Mouse (Mus musculus) MEL (cell line): ENCODE data around the gene Kdm5c. TPM values are rescaled to one million over a fixed set of nuclear protein-coding genes. Genes with fewer than 3 reads are reported as not detected.

Experiments
- DNase-seq: peaks from one replicate; pipeline ENCODE4 v3.0.0; 2011; ENCODE audit warnings: low read depth, low spot score
- H3K27ac ChIP-seq: 2 replicates; pipeline ENCODE4 v1.5.1; 2012; ENCODE audit warnings: low read depth, mild to moderate bottlenecking, control low read depth, low read length, moderate library complexity; ENCODE audit not compliant: control insufficient read depth
- H3K27me3 ChIP-seq, 2 experiments: fragments of 150-350 bp in 1 of 2; sonication (generic) in 1 of 2; 2 replicates each; pipeline ENCODE4 v1.6.1; 2012; ENCODE audit warnings: low read length in 2 of 2, mild to moderate bottlenecking in 2 of 2, improper control_type of control experiment in 1 of 2, moderate library complexity in 1 of 2; ENCODE audit not compliant: insufficient read depth in 2 of 2, control insufficient read depth in 1 of 2
- H3K36me3 ChIP-seq, 2 experiments: 2 replicates each; pipeline ENCODE4 v1.6.1; 2012 to 2014; ENCODE audit warnings: low read length in 2 of 2, improper control_type of control experiment in 1 of 2, inconsistent platforms in 1 of 2, mild to moderate bottlenecking in 1 of 2; ENCODE audit not compliant: insufficient read depth in 2 of 2, control insufficient read depth in 1 of 2
- H3K4me1 ChIP-seq, 2 experiments: fragments of 150-350 bp in 1 of 2; sonication (generic) in 1 of 2; 2 replicates each; pipeline ENCODE4 v1.6.1; 2012; ENCODE audit warnings: low read length in 2 of 2, improper control_type of control experiment in 1 of 2, mild to moderate bottlenecking in 1 of 2; ENCODE audit not compliant: insufficient read depth in 2 of 2, control insufficient read depth in 1 of 2
- H3K4me3 ChIP-seq, 2 experiments: fragments of 150-350 bp in 1 of 2; sonication (generic) in 1 of 2; 2 replicates each; pipeline ENCODE4 v1.5.1; 2012; ENCODE audit warnings: low read depth in 2 of 2, low read length in 2 of 2, mild to moderate bottlenecking in 2 of 2, moderate library complexity in 2 of 2, control low read depth in 1 of 2, improper control_type of control experiment in 1 of 2; ENCODE audit not compliant: control insufficient read depth in 1 of 2, insufficient read depth in 1 of 2
- H3K79me2 ChIP-seq: 2 replicates; pipeline ENCODE4 v1.6.1; 2012; ENCODE audit warnings: mild to moderate bottlenecking, low read length, moderate library complexity; ENCODE audit not compliant: control insufficient read depth, poor library complexity, insufficient read depth
- H3K9ac ChIP-seq: 2 replicates; pipeline ENCODE4 v1.6.1; 2012; ENCODE audit warnings: low read depth, mild to moderate bottlenecking, control low read depth, low read length, moderate library complexity; ENCODE audit not compliant: control insufficient read depth, poor library complexity, severe bottlenecking
- H3K9me3 ChIP-seq: fragments of 150-350 bp; sonication (generic); replicated peaks from 2 replicates; pipeline ENCODE4 v1.6.1; 2012; ENCODE audit warnings: mild to moderate bottlenecking, low read length, improper control_type of control experiment, moderate library complexity; ENCODE audit not compliant: insufficient read depth
- CHD2 ChIP-seq: IDR thresholded peaks from 2 replicates; pipeline ENCODE4 v1.6.1; 2011; ENCODE audit warnings: low read length, improper control_type of control experiment
- ETS1 ChIP-seq: IDR thresholded peaks from 2 replicates; pipeline ENCODE4 v1.6.1; 2012; ENCODE audit warnings: low read depth, mild to moderate bottlenecking, inconsistent platforms, low read length, improper control_type of control experiment, moderate library complexity
- GATA1 ChIP-seq: IDR thresholded peaks from 2 replicates; pipeline ENCODE4 v1.6.1; 2011; ENCODE audit warnings: low read depth, low read length, improper control_type of control experiment
- HCFC1 ChIP-seq: IDR thresholded peaks from 2 replicates; pipeline ENCODE4 v1.6.1; 2012; ENCODE audit warnings: low read depth, mild to moderate bottlenecking, inconsistent platforms, low read length, improper control_type of control experiment, moderate library complexity
- MAZ ChIP-seq: IDR thresholded peaks from 2 replicates; pipeline ENCODE4 v1.6.1; 2012; ENCODE audit warnings: low read depth, mild to moderate bottlenecking, inconsistent platforms, low read length, improper control_type of control experiment
- MEF2A ChIP-seq: IDR thresholded peaks from 2 replicates; pipeline ENCODE4 v1.6.1; 2014; ENCODE audit warnings: low read depth, mild to moderate bottlenecking, inconsistent platforms, low read length, improper control_type of control experiment; ENCODE audit not compliant: poor library complexity, insufficient replicate concordance, severe bottlenecking; ENCODE audit errors: extremely low read depth
- MXI1 ChIP-seq: IDR thresholded peaks from 2 replicates; pipeline ENCODE4 v1.6.1; 2011; ENCODE audit warnings: mild to moderate bottlenecking, low read depth, low read length, improper control_type of control experiment
- MYB ChIP-seq: IDR thresholded peaks from 2 replicates; pipeline ENCODE4 v1.6.1; 2011; ENCODE audit warnings: mild to moderate bottlenecking, low read depth, low read length, improper control_type of control experiment
- NELFE ChIP-seq: IDR thresholded peaks from 2 replicates; pipeline ENCODE4 v1.6.1; 2011; ENCODE audit warnings: low read depth, low read length, improper control_type of control experiment
- RAD21 ChIP-seq: IDR thresholded peaks from 2 replicates; pipeline ENCODE4 v1.6.1; 2011; ENCODE audit warnings: mild to moderate bottlenecking, low read depth, low read length, improper control_type of control experiment
- RCOR1 ChIP-seq: IDR thresholded peaks from 2 replicates; pipeline ENCODE4 v1.6.1; 2012; ENCODE audit warnings: low read depth, mild to moderate bottlenecking, inconsistent platforms, low read length, improper control_type of control experiment
- SMC3 ChIP-seq: IDR thresholded peaks from 2 replicates; pipeline ENCODE4 v1.6.1; 2011; ENCODE audit warnings: low read depth, low read length, improper control_type of control experiment
- TAL1 ChIP-seq: IDR thresholded peaks from 2 replicates; pipeline ENCODE4 v1.6.1; 2012; ENCODE audit warnings: mild to moderate bottlenecking, inconsistent platforms, low read length, moderate library complexity, mixed read lengths
- TCF12 ChIP-seq: IDR thresholded peaks from 2 replicates; pipeline ENCODE4 v1.6.1; 2014; ENCODE audit warnings: low read depth, mild to moderate bottlenecking, inconsistent platforms, low read length, improper control_type of control experiment, moderate library complexity
- UBTF ChIP-seq: IDR thresholded peaks from 2 replicates; pipeline ENCODE4 v1.6.1; 2012; ENCODE audit warnings: low read depth, mild to moderate bottlenecking, inconsistent platforms, low read length, improper control_type of control experiment, moderate library complexity, borderline replicate concordance; ENCODE audit not compliant: insufficient read depth
- USF1 ChIP-seq: IDR thresholded peaks from 2 replicates; pipeline ENCODE4 v1.6.1; 2014; ENCODE audit warnings: low read depth, mild to moderate bottlenecking, inconsistent platforms, low read length, improper control_type of control experiment, moderate library complexity
- USF2 ChIP-seq, 2 experiments: IDR thresholded peaks; 2 replicates each; pipeline ENCODE4 v1.6.1; 2011 to 2012; ENCODE audit warnings: improper control_type of control experiment in 2 of 2, low read length in 2 of 2, borderline replicate concordance in 1 of 2, inconsistent platforms in 1 of 2, low read depth in 1 of 2, mild to moderate bottlenecking in 1 of 2; ENCODE audit not compliant: insufficient read depth in 1 of 2
- ZKSCAN1 ChIP-seq: IDR thresholded peaks from 2 replicates; pipeline ENCODE4 v1.6.1; 2012; ENCODE audit warnings: low read depth, mild to moderate bottlenecking, inconsistent platforms, low read length, improper control_type of control experiment, moderate library complexity
- ZMIZ1 ChIP-seq: IDR thresholded peaks from 2 replicates; pipeline ENCODE4 v1.6.1; 2012; ENCODE audit warnings: low read depth, mild to moderate bottlenecking, inconsistent platforms, low read length, improper control_type of control experiment, moderate library complexity
- polyA plus RNA-seq, 2 experiments: library from polyadenylated mRNA; stranded (reverse) in 1 of 2; unstranded in 1 of 2; fragments of >175 nt in 1 of 2; fragments of >200 nt in 1 of 2; gene quantifications; 2 replicates each; pipeline versions ENCODE4 v1.2.1 to v1.2.4; 2012; ENCODE audit warnings: low replicate concordance in 2 of 2, low read depth in 1 of 2; ENCODE audit not compliant: insufficient read length in 2 of 2, insufficient read depth in 1 of 2, missing spikeins in 1 of 2
- total RNA-seq: library from RNA; depleted of rRNA; stranded (reverse); fragments of 300-350 nt; gene quantifications from 2 replicates; pipeline ENCODE4 v1.2.3, GENCODE M21; 2012

The Kdm5c gene
- total and polyA plus RNA-seq, 3 experiments = 102 to 158 (median 127) TPM

- Histone ChIP-seq H3K4me1 (no peaks in the 10 kb centered on the region), H3K9ac (no peak overlapping the region), H3K36me3 (no peaks in the 10 kb centered on the region), H3K79me2 (no peaks in the 10 kb centered on the region), H3K9me3 (no peaks in the 10 kb centered on the region), H3K4me3 (no peak overlapping the region), H3K27me3 (no peaks in the 10 kb centered on the region), H3K27ac (no peak overlapping the region)
- no peak for DNase-seq
- no peak for TF ChIP-seq SMC3
- no peak for TF ChIP-seq USF2 (IDR thresholded peaks at IDR 0.05; ENCODE audit: borderline replicate concordance in 1 of 2, insufficient read depth in 1 of 2, low read depth in 1 of 2, low read length in 2 of 2)
- TF ChIP-seq ZMIZ1 = no peak
- TF ChIP-seq NELFE = no peak
- no peak for TF ChIP-seq RCOR1
- TF ChIP-seq UBTF = no peak
- no peak for TF ChIP-seq CHD2
- no peak for TF ChIP-seq USF1
- no peak for TF ChIP-seq ETS1
- no peak for TF ChIP-seq RAD21
- TF ChIP-seq MXI1 = no peak
- TF ChIP-seq MYB = no peak
These were observed 8.5 kb upstream of the Kdm5c start for GRCm38 (mm10) chrX:152224280-152224679.

- Histone ChIP-seq H3K36me3 (peaks cover 17 to 22% of the 10 kb centered on the region in 2 experiments), H3K27ac (no peak overlapping the region)
- TF ChIP-seq HCFC1 (no peak), NELFE (no peak), MAZ (no peak), TCF12 (no peak), ZKSCAN1 (no peak), MYB (no peak), GATA1 (no peak), MEF2A (no peak), CHD2 (no peak), TAL1 (no peak)
These were observed 1.3 kb downstream of the Kdm5c start for GRCm38 (mm10) chrX:152234125-152234524.

More at GRCm38 (mm10) chrX:152234125-152234524, 1.3 kb downstream of the Kdm5c start:
- DNase-seq = peak; percentile 34
- H3K27me3 ChIP-seq = no peaks in the 10 kb centered on the region
- H3K9me3 ChIP-seq = no peaks in the 10 kb centered on the region
- H3K9ac ChIP-seq = peak overlapping the region; percentile 95
- peaks cover 41% of the 10 kb centered on the region for H3K79me2 ChIP-seq
- H3K4me1 ChIP-seq = peaks cover 9 to 14% of the 10 kb centered on the region in 2 experiments; a peak in 3 of 4 replicates
- peak overlapping the region; percentile 79 to 95 for H3K4me3 ChIP-seq
